Mouse (Mus musculus) neural tube, embryonic 11.5 days (tissue): ENCODE data around the gene Afap1l2. TPM values are rescaled to one million over a fixed set of nuclear protein-coding genes. Genes with fewer than 3 reads are reported as not detected.

Source experiments
- ATAC-seq: fragments of 200-750 bp; cut with Nextera tagmentation; 2 replicates; pipeline ENCODE4 v1.8.0; 2017; ENCODE audit warnings: moderate number of reproducible peaks, mild to moderate bottlenecking, moderate TSS enrichment, moderate library complexity; ENCODE audit not compliant: insufficient read depth, low FRiP score, low TSS enrichment
- DNase-seq: peaks from one replicate; pipeline ENCODE4 v3.0.0-alpha.2; 2015; ENCODE audit warnings: low spot score
- H3K27ac ChIP-seq: fragments of 300-500 bp; sonication (generic); 2 replicates; pipeline ENCODE4 v1.5.1; 2014; ENCODE audit warnings: low read depth, mild to moderate bottlenecking, low read length
- H3K27me3 ChIP-seq: fragments of 300-500 bp; sonication (generic); 2 replicates; pipeline ENCODE4 v1.6.1; 2014; ENCODE audit warnings: mild to moderate bottlenecking, low read length, mixed read lengths; ENCODE audit not compliant: control insufficient read depth, insufficient read depth
- H3K36me3 ChIP-seq: fragments of 300-500 bp; sonication (generic); 2 replicates; pipeline ENCODE4 v1.6.1; 2014; ENCODE audit warnings: mild to moderate bottlenecking, low read length, moderate library complexity, mixed read lengths; ENCODE audit not compliant: control insufficient read depth, insufficient read depth
- H3K4me1 ChIP-seq: fragments of 300-500 bp; sonication (generic); 2 replicates; pipeline ENCODE4 v1.6.1; 2014; ENCODE audit warnings: low read length, mixed read lengths; ENCODE audit not compliant: control insufficient read depth, insufficient read depth
- H3K4me2 ChIP-seq: fragments of 300-500 bp; sonication (generic); 2 replicates; pipeline ENCODE4 v1.6.1; 2014; ENCODE audit warnings: low read depth, mild to moderate bottlenecking, moderate library complexity
- H3K4me3 ChIP-seq: fragments of 300-500 bp; sonication (generic); 2 replicates; pipeline ENCODE4 v1.5.1; 2014; ENCODE audit warnings: low read depth, low read length
- H3K9ac ChIP-seq: fragments of 300-500 bp; sonication (generic); 2 replicates; pipeline ENCODE4 v1.6.1; 2014; ENCODE audit warnings: mild to moderate bottlenecking, low read length
- H3K9me3 ChIP-seq: fragments of 300-500 bp; sonication (generic); 2 replicates; pipeline ENCODE4 v1.6.1; 2016; ENCODE audit warnings: low read length; ENCODE audit not compliant: control insufficient read depth
- WGBS: fragments of 180-500 bp; shearing (Covaris S2); extraction: QIAGEN DNeasy Blood & Tissue Kit; methylation state at CpG from one replicate; pipeline ENCODE4 v1.1.7; 2014; 5-methylcytosine and 5-hydroxymethylcytosine counted together
- polyA plus RNA-seq: library from polyadenylated mRNA; unstranded; fragments of >200 nt; fragmentation: Nextera tagmentation; extraction: Ambion mirVana; gene quantifications from 2 replicates; pipeline ENCODE4 v1.2.1, GENCODE M21; 2014

Gene Afap1l2
- polyA plus RNA-seq, 1 experiment from 2014 or later = 11.4 TPM

- H3K36me3 ChIP-seq = no peaks in the 10 kb centered on the region
- 92% methylated on average over 5 of the region's 5 CpGs for WGBS
- H3K4me2 ChIP-seq = no peak overlapping the region
- no peak overlapping the region for H3K9ac ChIP-seq
- no peak for DNase-seq
- no peaks in the 10 kb centered on the region for H3K27me3 ChIP-seq
- no peak overlapping the region for H3K27ac ChIP-seq
- H3K9me3 ChIP-seq = no peaks in the 10 kb centered on the region
- no peak overlapping the region for H3K4me3 ChIP-seq
- H3K4me1 ChIP-seq = peaks cover 3% of the 10 kb centered on the region; the same call in 1 of the 2 replicates
- no peak for ATAC-seq
Measured at GRCm38 (mm10) chr19:56976515-56976914, 31.5 kb downstream of the Afap1l2 start.

- H3K27ac ChIP-seq = no peak overlapping the region
- no peak overlapping the region for H3K9ac ChIP-seq
- H3K4me2 ChIP-seq = no peak overlapping the region
- 0 out of 2 replicates have a peak, but pooled peaks cover 3% of the 10 kb centered on the region for H3K4me1 ChIP-seq
- H3K9me3 ChIP-seq = no peaks in the 10 kb centered on the region
- no peak overlapping the region for H3K4me3 ChIP-seq
- 85% methylated on average over 3 of the region's 3 CpGs for WGBS
- no peak for ATAC-seq
- DNase-seq = no peak
- no peaks in the 10 kb centered on the region for H3K36me3 ChIP-seq
- no peaks in the 10 kb centered on the region for H3K27me3 ChIP-seq
Measured at GRCm38 (mm10) chr19:56975502-56975901, 32.5 kb downstream of the Afap1l2 start.

GRCm38 (mm10) chr19:56974159-56974558 is 33.9 kb downstream of the Afap1l2 start:
- no peaks in the 10 kb centered on the region for H3K27me3 ChIP-seq
- no peak overlapping the region for H3K9ac ChIP-seq
- no peak for ATAC-seq
- 0 out of 2 replicates have a peak, but pooled peaks cover 3% of the 10 kb centered on the region for H3K4me1 ChIP-seq
- 79% methylated on average over 4 of the region's 4 CpGs for WGBS
- H3K36me3 ChIP-seq = no peaks in the 10 kb centered on the region
- no peak overlapping the region for H3K27ac ChIP-seq
- H3K4me2 ChIP-seq = no peak overlapping the region
- H3K4me3 ChIP-seq = no peak overlapping the region
- DNase-seq = no peak
- H3K9me3 ChIP-seq = no peaks in the 10 kb centered on the region

- Histone ChIP-seq H3K4me2 (no peak overlapping the region), H3K27ac (no peak overlapping the region), H3K4me1 (0 out of 2 replicates have a peak, but pooled peaks cover 3% of the 10 kb centered on the region), H3K27me3 (no peaks in the 10 kb centered on the region), H3K9me3 (no peaks in the 10 kb centered on the region), H3K36me3 (no peaks in the 10 kb centered on the region), H3K9ac (no peak overlapping the region), H3K4me3 (no peak overlapping the region)
- ATAC-seq (no peak), DNase-seq (no peak)
- WGBS = 88% methylated on average over 2 of the region's 2 CpGs
Measured at GRCm38 (mm10) chr19:56972768-56973167, 35.3 kb downstream of the Afap1l2 start.

- H3K9ac ChIP-seq = no peak overlapping the region
- H3K27ac ChIP-seq = no peak overlapping the region
- H3K9me3 ChIP-seq = no peaks in the 10 kb centered on the region
- H3K36me3 ChIP-seq = no peaks in the 10 kb centered on the region
- H3K27me3 ChIP-seq = no peaks in the 10 kb centered on the region
- H3K4me1 ChIP-seq = no peaks in the 10 kb centered on the region
- H3K4me3 ChIP-seq = no peak overlapping the region
- 79% methylated on average over 7 of the region's 7 CpGs for WGBS
- no peak for ATAC-seq
- no peak for DNase-seq
- H3K4me2 ChIP-seq = no peak overlapping the region
Measured at GRCm38 (mm10) chr19:56971347-56971746, 36.7 kb downstream of the Afap1l2 start.

- H3K4me2 ChIP-seq = no peak overlapping the region
- H3K36me3 ChIP-seq = no peaks in the 10 kb centered on the region
- ATAC-seq = no peak
- H3K4me1 ChIP-seq = no peaks in the 10 kb centered on the region
- H3K27ac ChIP-seq = no peak overlapping the region
- no peaks in the 10 kb centered on the region for H3K27me3 ChIP-seq
- H3K9ac ChIP-seq = no peak overlapping the region
- H3K9me3 ChIP-seq = no peaks in the 10 kb centered on the region
- H3K4me3 ChIP-seq = no peak overlapping the region
- DNase-seq = no peak
- 59% methylated on average over 5 of the region's 5 CpGs for WGBS
Measured at GRCm38 (mm10) chr19:56963876-56964275, 44.2 kb downstream of the Afap1l2 start.

- no peaks in the 10 kb centered on the region for H3K36me3 ChIP-seq
- DNase-seq (no peak), ATAC-seq (no peak)
- H3K9me3 ChIP-seq = no peaks in the 10 kb centered on the region
- no peaks in the 10 kb centered on the region for H3K4me1 ChIP-seq
- H3K4me3 ChIP-seq = no peak overlapping the region
- no peak overlapping the region for H3K9ac ChIP-seq
- H3K27ac ChIP-seq = no peak overlapping the region
- H3K27me3 ChIP-seq = no peaks in the 10 kb centered on the region
- WGBS = 64% methylated on average over 3 of the region's 3 CpGs
- no peak overlapping the region for H3K4me2 ChIP-seq
Measured at GRCm38 (mm10) chr19:56959601-56960000, 48.4 kb downstream of the Afap1l2 start.

GRCm38 (mm10) chr19:56959057-56959456 is 49.0 kb downstream of the Afap1l2 start:
- H3K4me1 ChIP-seq = no peaks in the 10 kb centered on the region
- no peak overlapping the region for H3K9ac ChIP-seq
- no peak overlapping the region for H3K27ac ChIP-seq
- WGBS = 85% methylated on average over 2 of the region's 2 CpGs
- no peaks in the 10 kb centered on the region for H3K36me3 ChIP-seq
- ATAC-seq (no peak), DNase-seq (no peak)
- no peaks in the 10 kb centered on the region for H3K27me3 ChIP-seq
- no peak overlapping the region for H3K4me3 ChIP-seq
- no peaks in the 10 kb centered on the region for H3K9me3 ChIP-seq
- H3K4me2 ChIP-seq = no peak overlapping the region

- H3K36me3 ChIP-seq = no peaks in the 10 kb centered on the region
- no peak overlapping the region for H3K4me3 ChIP-seq
- no peak overlapping the region for H3K9ac ChIP-seq
- WGBS = 64% methylated on average over 6 of the region's 6 CpGs
- DNase-seq (no peak), ATAC-seq (no peak)
- no peaks in the 10 kb centered on the region for H3K27me3 ChIP-seq
- no peak overlapping the region for H3K4me2 ChIP-seq
- H3K27ac ChIP-seq = no peak overlapping the region
- no peaks in the 10 kb centered on the region for H3K4me1 ChIP-seq
- H3K9me3 ChIP-seq = no peaks in the 10 kb centered on the region
Measured at GRCm38 (mm10) chr19:56958582-56959021, 49.4 kb downstream of the Afap1l2 start.
